Mouse (Mus musculus) MEL (cell line): ENCODE data around the gene Cggbp1. TPM values are rescaled to one million over a fixed set of nuclear protein-coding genes. Genes with fewer than 3 reads are reported as not detected.

Experiments used
- DNase-seq: peaks from one replicate; pipeline ENCODE4 v3.0.0; 2011; ENCODE audit warnings: low read depth, low spot score
- H3K27ac ChIP-seq: 2 replicates; pipeline ENCODE4 v1.5.1; 2012; ENCODE audit warnings: low read depth, mild to moderate bottlenecking, control low read depth, low read length, moderate library complexity; ENCODE audit not compliant: control insufficient read depth
- H3K27me3 ChIP-seq, 2 experiments: fragments of 150-350 bp in 1 of 2; sonication (generic) in 1 of 2; 2 replicates each; pipeline ENCODE4 v1.6.1; 2012; ENCODE audit warnings: low read length in 2 of 2, mild to moderate bottlenecking in 2 of 2, improper control_type of control experiment in 1 of 2, moderate library complexity in 1 of 2; ENCODE audit not compliant: insufficient read depth in 2 of 2, control insufficient read depth in 1 of 2
- H3K36me3 ChIP-seq, 2 experiments: 2 replicates each; pipeline ENCODE4 v1.6.1; 2012 to 2014; ENCODE audit warnings: low read length in 2 of 2, improper control_type of control experiment in 1 of 2, inconsistent platforms in 1 of 2, mild to moderate bottlenecking in 1 of 2; ENCODE audit not compliant: insufficient read depth in 2 of 2, control insufficient read depth in 1 of 2
- H3K4me1 ChIP-seq, 2 experiments: fragments of 150-350 bp in 1 of 2; sonication (generic) in 1 of 2; 2 replicates each; pipeline ENCODE4 v1.6.1; 2012; ENCODE audit warnings: low read length in 2 of 2, improper control_type of control experiment in 1 of 2, mild to moderate bottlenecking in 1 of 2; ENCODE audit not compliant: insufficient read depth in 2 of 2, control insufficient read depth in 1 of 2
- H3K4me3 ChIP-seq, 2 experiments: fragments of 150-350 bp in 1 of 2; sonication (generic) in 1 of 2; 2 replicates each; pipeline ENCODE4 v1.5.1; 2012; ENCODE audit warnings: low read depth in 2 of 2, low read length in 2 of 2, mild to moderate bottlenecking in 2 of 2, moderate library complexity in 2 of 2, control low read depth in 1 of 2, improper control_type of control experiment in 1 of 2; ENCODE audit not compliant: control insufficient read depth in 1 of 2, insufficient read depth in 1 of 2
- H3K79me2 ChIP-seq: 2 replicates; pipeline ENCODE4 v1.6.1; 2012; ENCODE audit warnings: mild to moderate bottlenecking, low read length, moderate library complexity; ENCODE audit not compliant: control insufficient read depth, poor library complexity, insufficient read depth
- H3K9ac ChIP-seq: 2 replicates; pipeline ENCODE4 v1.6.1; 2012; ENCODE audit warnings: low read depth, mild to moderate bottlenecking, control low read depth, low read length, moderate library complexity; ENCODE audit not compliant: control insufficient read depth, poor library complexity, severe bottlenecking
- H3K9me3 ChIP-seq: fragments of 150-350 bp; sonication (generic); replicated peaks from 2 replicates; pipeline ENCODE4 v1.6.1; 2012; ENCODE audit warnings: mild to moderate bottlenecking, low read length, improper control_type of control experiment, moderate library complexity; ENCODE audit not compliant: insufficient read depth
- CHD1 ChIP-seq: IDR thresholded peaks from 2 replicates; pipeline ENCODE4 v1.6.1; 2012; ENCODE audit warnings: low read depth, mild to moderate bottlenecking, inconsistent platforms, low read length, improper control_type of control experiment
- CHD2 ChIP-seq: IDR thresholded peaks from 2 replicates; pipeline ENCODE4 v1.6.1; 2011; ENCODE audit warnings: low read length, improper control_type of control experiment
- CTCF ChIP-seq, 3 experiments: IDR thresholded peaks in 2 of 3; conservative IDR thresholded peaks in 1 of 3; 2 replicates each; pipeline ENCODE4 v1.5.1; 2011 to 2012; ENCODE audit warnings: low read length in 3 of 3, low read depth in 2 of 3, mild to moderate bottlenecking in 2 of 3, improper control_type of control experiment in 1 of 3, inconsistent platforms in 1 of 3, mixed read lengths in 1 of 3, moderate library complexity in 1 of 3; ENCODE audit not compliant: control insufficient read depth in 1 of 3, insufficient read depth in 1 of 3, poor library complexity in 1 of 3, severe bottlenecking in 1 of 3
- E2F4 ChIP-seq: IDR thresholded peaks from 2 replicates; pipeline ENCODE4 v1.6.1; 2011; ENCODE audit warnings: low read depth, low read length, improper control_type of control experiment, borderline replicate concordance
- ELF1 ChIP-seq: IDR thresholded peaks from 2 replicates; pipeline ENCODE4 v1.6.1; 2014; ENCODE audit warnings: low read depth, mild to moderate bottlenecking, inconsistent platforms, low read length, improper control_type of control experiment, moderate library complexity
- EP300 ChIP-seq, 2 experiments: IDR thresholded peaks; 2 replicates each; pipeline ENCODE4 v1.6.1; 2011; ENCODE audit warnings: improper control_type of control experiment in 2 of 2, low read length in 2 of 2, low read depth in 1 of 2, mild to moderate bottlenecking in 1 of 2
- GATA1 ChIP-seq: IDR thresholded peaks from 2 replicates; pipeline ENCODE4 v1.6.1; 2011; ENCODE audit warnings: low read depth, low read length, improper control_type of control experiment
- HCFC1 ChIP-seq: IDR thresholded peaks from 2 replicates; pipeline ENCODE4 v1.6.1; 2012; ENCODE audit warnings: low read depth, mild to moderate bottlenecking, inconsistent platforms, low read length, improper control_type of control experiment, moderate library complexity
- JUND ChIP-seq: IDR thresholded peaks from 2 replicates; pipeline ENCODE4 v1.6.1; 2011; ENCODE audit warnings: low read depth, mild to moderate bottlenecking, improper control_type of control experiment, low read length
- KAT2A ChIP-seq: conservative IDR thresholded peaks from 2 replicates; pipeline ENCODE4 v1.6.1; 2012; ENCODE audit warnings: low read depth, low read length, improper control_type of control experiment, inconsistent platforms
- MAX ChIP-seq: IDR thresholded peaks from 2 replicates; pipeline ENCODE4 v1.6.1; 2011; ENCODE audit warnings: low read length, improper control_type of control experiment
- MAZ ChIP-seq: IDR thresholded peaks from 2 replicates; pipeline ENCODE4 v1.6.1; 2012; ENCODE audit warnings: low read depth, mild to moderate bottlenecking, inconsistent platforms, low read length, improper control_type of control experiment
- MEF2A ChIP-seq: IDR thresholded peaks from 2 replicates; pipeline ENCODE4 v1.6.1; 2014; ENCODE audit warnings: low read depth, mild to moderate bottlenecking, inconsistent platforms, low read length, improper control_type of control experiment; ENCODE audit not compliant: poor library complexity, insufficient replicate concordance, severe bottlenecking; ENCODE audit errors: extremely low read depth
- MXI1 ChIP-seq: IDR thresholded peaks from 2 replicates; pipeline ENCODE4 v1.6.1; 2011; ENCODE audit warnings: mild to moderate bottlenecking, low read depth, low read length, improper control_type of control experiment
- POLR2A ChIP-seq, 2 experiments: IDR thresholded peaks; 2 replicates each; pipeline ENCODE4 v1.6.1; 2011 to 2012; ENCODE audit warnings: low read length in 2 of 2, mild to moderate bottlenecking in 2 of 2, control low read depth in 1 of 2, improper control_type of control experiment in 1 of 2, low read depth in 1 of 2, moderate library complexity in 1 of 2; ENCODE audit not compliant: control insufficient read depth in 1 of 2, insufficient read depth in 1 of 2, poor library complexity in 1 of 2
- POLR2AphosphoS2 ChIP-seq: IDR thresholded peaks from 2 replicates; pipeline ENCODE4 v1.6.1; 2011; ENCODE audit warnings: low read length, improper control_type of control experiment
- RAD21 ChIP-seq: IDR thresholded peaks from 2 replicates; pipeline ENCODE4 v1.6.1; 2011; ENCODE audit warnings: mild to moderate bottlenecking, low read depth, low read length, improper control_type of control experiment
- RCOR1 ChIP-seq: IDR thresholded peaks from 2 replicates; pipeline ENCODE4 v1.6.1; 2012; ENCODE audit warnings: low read depth, mild to moderate bottlenecking, inconsistent platforms, low read length, improper control_type of control experiment
- SMC3 ChIP-seq: IDR thresholded peaks from 2 replicates; pipeline ENCODE4 v1.6.1; 2011; ENCODE audit warnings: low read depth, low read length, improper control_type of control experiment
- TAL1 ChIP-seq: IDR thresholded peaks from 2 replicates; pipeline ENCODE4 v1.6.1; 2012; ENCODE audit warnings: mild to moderate bottlenecking, inconsistent platforms, low read length, moderate library complexity, mixed read lengths
- TBP ChIP-seq: IDR thresholded peaks from 2 replicates; pipeline ENCODE4 v1.8.0; 2011; ENCODE audit warnings: low read depth, low read length, improper control_type of control experiment
- USF2 ChIP-seq, 2 experiments: IDR thresholded peaks; 2 replicates each; pipeline ENCODE4 v1.6.1; 2011 to 2012; ENCODE audit warnings: improper control_type of control experiment in 2 of 2, low read length in 2 of 2, borderline replicate concordance in 1 of 2, inconsistent platforms in 1 of 2, low read depth in 1 of 2, mild to moderate bottlenecking in 1 of 2; ENCODE audit not compliant: insufficient read depth in 1 of 2
- ZKSCAN1 ChIP-seq: IDR thresholded peaks from 2 replicates; pipeline ENCODE4 v1.6.1; 2012; ENCODE audit warnings: low read depth, mild to moderate bottlenecking, inconsistent platforms, low read length, improper control_type of control experiment, moderate library complexity
- polyA plus RNA-seq, 2 experiments: library from polyadenylated mRNA; stranded (reverse) in 1 of 2; unstranded in 1 of 2; fragments of >175 nt in 1 of 2; fragments of >200 nt in 1 of 2; gene quantifications; 2 replicates each; pipeline versions ENCODE4 v1.2.1 to v1.2.4; 2012; ENCODE audit warnings: low replicate concordance in 2 of 2, low read depth in 1 of 2; ENCODE audit not compliant: insufficient read length in 2 of 2, insufficient read depth in 1 of 2, missing spikeins in 1 of 2
- total RNA-seq: library from RNA; depleted of rRNA; stranded (reverse); fragments of 300-350 nt; gene quantifications from 2 replicates; pipeline ENCODE4 v1.2.3, GENCODE M21; 2012

The Cggbp1 gene
- total and polyA plus RNA-seq, 3 experiments: 36.3 to 65.5 (median 62.2) TPM

GRCm38 (mm10) chr16:64885142-64885541 is 33.3 kb downstream of the Cggbp1 start:
- Histone ChIP-seq H3K9ac (no peak overlapping the region), H3K27ac (peak overlapping the region; percentile 24; the same call in 1 of the 2 replicates), H3K4me1 (peaks cover 5 to 13% of the 10 kb centered on the region in 2 experiments), H3K9me3 (no peaks in the 10 kb centered on the region), H3K79me2 (no peaks in the 10 kb centered on the region), H3K27me3 (no peaks in the 10 kb centered on the region), H3K4me3 (no peak overlapping the region), H3K36me3 (peaks cover 0 to 14% of the 10 kb centered on the region in 2 experiments; a peak in 2 of 4 replicates)
- TF ChIP-seq SMC3 (no peak), POLR2A (IDR thresholded peaks at IDR 0.05; ENCODE audit: control insufficient read depth in 1 of 2, insufficient read depth in 1 of 2, low read depth in 1 of 2, low read length in 2 of 2, poor library complexity in 1 of 2) (no peak), TBP (no peak), TAL1 (no peak), CHD1 (no peak), MAZ (no peak), MXI1 (no peak), ELF1 (no peak), POLR2AphosphoS2 (no peak), JUND (no peak), E2F4 (no peak), HCFC1 (no peak), GATA1 (no peak), KAT2A (no peak), USF2 (IDR thresholded peaks at IDR 0.05; ENCODE audit: borderline replicate concordance in 1 of 2, insufficient read depth in 1 of 2, low read depth in 1 of 2, low read length in 2 of 2) (no peak), EP300 (IDR thresholded peaks at IDR 0.05; ENCODE audit: low read depth in 1 of 2, low read length in 2 of 2) (no peak), ZKSCAN1 (no peak), CHD2 (no peak), CTCF (IDR thresholded peaks at IDR 0.05 in 2 of 3, conservative IDR thresholded peaks at IDR 0.05 in 1 of 3; ENCODE audit: control insufficient read depth in 1 of 3, insufficient read depth in 1 of 3, low read depth in 2 of 3, low read length in 3 of 3, poor library complexity in 1 of 3, severe bottlenecking in 1 of 3) (no peak)
- DNase-seq: no peak

GRCm38 (mm10) chr16:64885547-64885946 is 33.8 kb downstream of the Cggbp1 start:
- H3K9me3 ChIP-seq: no peaks in the 10 kb centered on the region
- no peaks in the 10 kb centered on the region for H3K27me3 ChIP-seq
- H3K27ac ChIP-seq: no peak overlapping the region
- peaks cover 0 to 11% of the 10 kb centered on the region in 2 experiments; a peak in 2 of 4 replicates for H3K36me3 ChIP-seq
- peaks cover 3 to 12% of the 10 kb centered on the region in 2 experiments; a peak in 3 of 4 replicates for H3K4me1 ChIP-seq
- no peak for DNase-seq
- no peaks in the 10 kb centered on the region for H3K79me2 ChIP-seq
- H3K4me3 ChIP-seq: no peak overlapping the region
- H3K9ac ChIP-seq: no peak overlapping the region
- TF ChIP-seq RCOR1 (no peak), TBP (peak; percentile 70), RAD21 (no peak), MEF2A (no peak), MAX (peak; percentile 21; the same call in 1 of the 2 replicates)
